Mouse (Mus musculus) liver, adult 2 months (tissue): ENCODE measurements around the gene Hist2h2be. TPM values are rescaled to one million over a fixed set of nuclear protein-coding genes. Genes with fewer than 3 reads are reported as not detected.
"Not testable (repeated sequence)": the region's sequence is repeated elsewhere in the genome, so short reads cannot be mapped to it uniquely, and the experiment has no call there.

Source experiments
- DNase-seq: peaks from one replicate; pipeline ENCODE4 v3.0.0-alpha.2; 2011; ENCODE audit warnings: low read depth, low spot score; ENCODE audit errors: extremely low read depth
- H3K27ac ChIP-seq: fragments of 200-500 bp; replicated peaks from 2 replicates; pipeline ENCODE4 v1.5.1; 2012; ENCODE audit warnings: low read depth, mild to moderate bottlenecking, control low read depth, inconsistent platforms, low read length; ENCODE audit not compliant: insufficient read depth
- H3K27me3 ChIP-seq: fragments of 200-500 bp; 2 replicates; pipeline ENCODE4 v1.6.1; 2012; ENCODE audit warnings: mild to moderate bottlenecking, moderate library complexity, low read length, inconsistent platforms; ENCODE audit not compliant: control insufficient read depth, insufficient read depth
- H3K36me3 ChIP-seq: fragments of 200-500 bp; 2 replicates; pipeline ENCODE4 v1.6.1; 2012; ENCODE audit warnings: low read length, inconsistent platforms; ENCODE audit not compliant: control insufficient read depth, insufficient read depth
- H3K4me1 ChIP-seq: fragments of 200-500 bp; 2 replicates; pipeline ENCODE4 v1.6.1; 2011; ENCODE audit warnings: low read length; ENCODE audit not compliant: control insufficient read depth, insufficient read depth
- H3K4me3 ChIP-seq: fragments of 200-500 bp; 2 replicates; pipeline ENCODE4 v1.5.1; 2011; ENCODE audit warnings: low read depth, mild to moderate bottlenecking, control low read depth, low read length, moderate library complexity; ENCODE audit not compliant: insufficient read depth
- H3K79me2 ChIP-seq: fragments of 200-500 bp; 2 replicates; pipeline ENCODE4 v1.6.1; 2012; ENCODE audit warnings: inconsistent platforms, mild to moderate bottlenecking, low read length, moderate library complexity; ENCODE audit not compliant: control insufficient read depth, insufficient read depth
- H3K9ac ChIP-seq: fragments of 200-500 bp; 2 replicates; pipeline ENCODE4 v1.6.1; 2012; ENCODE audit warnings: low read depth, mild to moderate bottlenecking, control low read depth, inconsistent platforms, low read length
- CTCF ChIP-seq: fragments of 200-500 bp; IDR thresholded peaks from 2 replicates; pipeline ENCODE4 v1.5.1; 2011; ENCODE audit warnings: low read depth, low read length, control low read depth
- POLR2A ChIP-seq: fragments of 200-500 bp; IDR thresholded peaks from 2 replicates; pipeline ENCODE4 v1.6.1; 2011; ENCODE audit warnings: low read length, control low read depth; ENCODE audit not compliant: insufficient read depth; ENCODE audit errors: extremely low read depth
- WGBS: fragments of 180-500 bp; shearing (Covaris S2); methylation state at CpG from one replicate; pipeline ENCODE4 v1.1.7; 2018; 5-methylcytosine and 5-hydroxymethylcytosine counted together
- polyA plus RNA-seq: library from polyadenylated mRNA; depleted of rRNA; stranded (reverse); fragments of >200 nt; gene quantifications from 2 replicates; pipeline ENCODE4 v1.2.3, GENCODE M21; 2012
- total RNA-seq: library from RNA; depleted of rRNA; stranded (reverse); fragments of >200 nt; gene quantifications from 2 replicates; pipeline ENCODE4 v1.2.3, GENCODE M21; 2014

Gene Hist2h2be
- total and polyA plus RNA-seq, 2 experiments, result 1.4 to 2.9 TPM

- H3K27me3 ChIP-seq, result no peaks in the 10 kb centered on the region
- no peak for DNase-seq
Observed at GRCm38 (mm10) chr3:96209242-96209641, 11.7 kb upstream of the Hist2h2be start.

DNA sequence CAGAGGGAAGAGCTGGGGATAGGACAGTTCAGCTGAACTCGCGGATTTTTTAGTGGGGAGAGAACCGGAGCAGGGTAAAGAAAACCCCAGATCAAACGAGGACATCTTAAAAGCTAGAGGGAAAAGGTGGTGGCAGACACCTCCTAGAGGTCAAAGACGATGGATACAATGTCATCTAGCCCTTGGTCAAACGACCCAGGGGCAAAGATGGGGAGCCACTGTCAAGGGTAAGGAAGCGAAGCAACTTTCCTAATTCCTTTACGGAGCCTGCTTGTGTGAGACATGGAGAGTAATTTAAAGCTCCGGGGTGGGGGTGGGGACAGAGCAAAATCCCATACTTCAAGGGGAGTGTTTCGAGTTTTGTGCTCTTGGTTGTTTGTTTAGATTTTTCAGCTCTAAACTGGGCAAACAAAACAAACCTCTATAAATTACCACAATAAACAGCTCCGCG is 1.7 kb upstream of the Hist2h2be start:
- H3K36me3 ChIP-seq, result no peaks in the 10 kb centered on the region
- peak overlapping the region; percentile 58 for H3K4me3 ChIP-seq
- no peaks in the 10 kb centered on the region for H3K27me3 ChIP-seq
- no peaks in the 10 kb centered on the region for H3K79me2 ChIP-seq
- no peak; the same call in 1 of the 2 replicates for TF ChIP-seq CTCF
- TF ChIP-seq POLR2A, result no peak
- DNase-seq, result peak; percentile 55
- H3K27ac ChIP-seq, result peak overlapping the region; percentile 97
- peaks cover 13% of the 10 kb centered on the region for H3K4me1 ChIP-seq
- 0% methylated on average over 12 of the region's 12 CpGs for WGBS
- H3K9ac ChIP-seq, result peak overlapping the region; percentile 94

More at GRCm38 (mm10) chr3:96209242-96209641, 11.7 kb upstream of the Hist2h2be start:
- H3K27ac ChIP-seq, result no peak overlapping the region
- H3K4me1 ChIP-seq, result peaks cover 3% of the 10 kb centered on the region
- no peak overlapping the region for H3K9ac ChIP-seq
- H3K4me3 ChIP-seq, result no peak overlapping the region
- no peaks in the 10 kb centered on the region for H3K36me3 ChIP-seq
- TF ChIP-seq POLR2A, result no peak
- peak; percentile 43 for TF ChIP-seq CTCF
- 66% methylated on average over 15 of the region's 15 CpGs for WGBS
- H3K79me2 ChIP-seq, result no peaks in the 10 kb centered on the region

GRCm38 (mm10) chr3:96219661-96220130 is 1.2 kb upstream of the Hist2h2be start, which contains the start of the genes Bola1 and Hist2h2ab:
TSS of gene Bola1 (minus strand) at chr3:96219709.
TSS of gene Hist2h2ab (plus strand) at chr3:96219865.
- TF ChIP-seq POLR2A, result peak; percentile 53; the same call in 1 of the 2 replicates
- TF ChIP-seq CTCF, result no peak
- no peaks in the 10 kb centered on the region for H3K27me3 ChIP-seq
- peak within 1 kb of the TSS; percentile 85 for H3K4me3 ChIP-seq
- H3K27ac ChIP-seq, result peak within 1 kb of the TSS; percentile 97
- under 1% methylated on average over 37 of the region's 37 CpGs for WGBS
- peak; percentile 94 for DNase-seq
- no peaks in the 10 kb centered on the region for H3K79me2 ChIP-seq
- H3K4me1 ChIP-seq, result peaks cover 13% of the 10 kb centered on the region
- H3K9ac ChIP-seq, result peak within 1 kb of the TSS; percentile 94
- H3K36me3 ChIP-seq, result no peaks in the 10 kb centered on the region

DNA sequence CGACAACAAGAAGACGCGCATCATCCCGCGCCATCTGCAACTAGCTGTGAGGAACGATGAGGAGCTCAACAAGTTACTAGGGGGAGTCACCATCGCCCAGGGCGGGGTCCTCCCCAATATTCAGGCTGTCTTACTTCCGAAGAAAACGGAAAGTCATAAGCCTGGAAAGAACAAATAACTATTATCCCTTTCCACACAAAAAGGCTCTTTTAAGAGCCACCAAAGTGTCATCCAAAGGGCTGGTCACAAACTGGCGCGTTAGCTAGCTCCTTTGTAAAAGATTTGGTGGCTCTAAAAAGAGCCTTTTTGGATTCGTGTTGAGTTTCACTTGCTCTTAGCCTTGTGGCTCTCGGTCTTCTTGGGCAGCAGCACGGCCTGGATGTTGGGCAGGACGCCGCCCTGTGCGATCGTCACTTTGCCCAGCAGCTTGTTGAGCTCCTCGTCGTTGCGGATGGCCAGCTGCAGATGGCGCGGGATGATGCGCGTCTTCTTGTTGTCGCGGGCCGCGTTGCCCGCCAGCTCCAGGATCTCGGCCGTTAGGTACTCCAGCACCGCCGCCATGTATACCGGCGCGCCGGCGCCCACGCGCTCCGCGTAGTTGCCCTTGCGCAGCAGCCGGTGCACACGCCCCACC is 671 bp upstream of the Hist2h2be start:
- H3K9ac ChIP-seq, result peak overlapping the region; percentile 93
- WGBS, result under 1% methylated on average over 45 of the region's 47 CpGs
- H3K36me3 ChIP-seq, H3K79me2 ChIP-seq, DNase-seq, H3K27me3 ChIP-seq: not testable (repeated sequence)
- H3K4me3 ChIP-seq, result peak overlapping the region; percentile 85
- H3K27ac ChIP-seq, result peak overlapping the region; percentile 97
- peaks cover 13% of the 10 kb centered on the region for H3K4me1 ChIP-seq

GRCm38 (mm10) chr3:96221640-96222038 is 720 bp downstream of the Hist2h2be start:
- no peaks in the 10 kb centered on the region for H3K36me3 ChIP-seq
- peak overlapping the region; percentile 75 for H3K27ac ChIP-seq
- peak overlapping the region; percentile 53 for H3K4me3 ChIP-seq
- TF ChIP-seq POLR2A, result no peak
- no peak for TF ChIP-seq CTCF
- no peaks in the 10 kb centered on the region for H3K79me2 ChIP-seq
- H3K27me3 ChIP-seq, result no peaks in the 10 kb centered on the region
- peak overlapping the region; percentile 62 for H3K9ac ChIP-seq
- DNase-seq, result no peak
- peaks cover 9% of the 10 kb centered on the region for H3K4me1 ChIP-seq
- 19% methylated on average over 9 of the region's 9 CpGs for WGBS

DNA sequence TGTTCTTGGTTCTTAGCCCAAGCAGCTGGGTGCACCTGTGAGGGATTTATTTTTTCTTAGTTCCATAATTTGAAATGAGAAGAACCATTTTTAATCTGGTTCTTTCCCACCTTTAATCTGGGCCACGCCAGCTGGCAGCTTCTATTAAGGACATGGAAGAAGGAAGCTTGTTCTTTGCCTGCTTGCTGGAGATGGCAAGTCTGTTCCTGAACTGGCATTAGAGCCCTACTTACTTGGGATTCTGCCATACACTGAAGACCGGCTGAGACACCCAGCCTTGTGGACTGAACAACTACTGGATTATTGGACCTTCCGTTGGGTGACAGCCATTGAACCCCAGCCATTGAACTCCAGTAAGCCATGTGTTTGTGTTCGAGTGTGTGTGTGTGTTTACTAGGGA is 1.9 kb downstream of the Hist2h2be start:
- no peaks in the 10 kb centered on the region for H3K79me2 ChIP-seq
- H3K9ac ChIP-seq, result no peak overlapping the region
- DNase-seq, result no peak

More for the DNA sequence above, 1.9 kb downstream of the Hist2h2be start:
- TF ChIP-seq POLR2A (no peak), CTCF (no peak)
- Histone ChIP-seq H3K36me3 (no peaks in the 10 kb centered on the region), H3K27me3 (no peaks in the 10 kb centered on the region), H3K4me1 (peaks cover 9% of the 10 kb centered on the region), H3K4me3 (no peak overlapping the region), H3K27ac (no peak overlapping the region)
- 42% methylated on average over 4 of the region's 4 CpGs for WGBS
